Mouse (Mus musculus): ENCODE results near the gene Pde4c. TPM values are rescaled to one million over a fixed set of nuclear protein-coding genes. Genes with fewer than 3 reads are reported as not detected.

Gene Pde4c
- total and polyA plus RNA-seq, 3 experiments, result 2.3 to 6.5 (median 4.7) TPM

GRCm38 (mm10) chr8:70681410-70681809 is 42.1 kb upstream of the Pde4c start:
- in situ Hi-C loops (cut with MboI; ENCODE audit: low pct_ligation_motif_present, low pct_unique_long_range_greater_than_20kb, low sequenced_read_pairs), result no loop called here
- TF ChIP-seq ETS1 (conservative IDR thresholded peaks at IDR 0.05; ENCODE audit: low read depth, low read length) (no peak), KAT2A (IDR thresholded peaks at IDR 0.05; ENCODE audit: insufficient replicate concordance, low read length) (no peak), MEF2A (IDR thresholded peaks at IDR 0.05; ENCODE audit: borderline replicate concordance, low read depth, low read length) (no peak), SMC3 (IDR thresholded peaks at IDR 0.05; ENCODE audit: low read depth, low read length) (no peak), ZKSCAN1 (IDR thresholded peaks at IDR 0.05; ENCODE audit: borderline replicate concordance, low read depth, low read length) (no peak), TCF12 (IDR thresholded peaks at IDR 0.05; ENCODE audit: low read depth, low read length) (no peak), EP300 (IDR thresholded peaks at IDR 0.05; ENCODE audit: low read length) (no peak), IRF4 (IDR thresholded peaks at IDR 0.05; ENCODE audit: low read depth, low read length) (no peak), NRF1 (IDR thresholded peaks at IDR 0.05; ENCODE audit: low read depth, low read length) (no peak), MYC (IDR thresholded peaks at IDR 0.05; ENCODE audit: low read depth, low read length) (no peak), ZNF384 (IDR thresholded peaks at IDR 0.05; ENCODE audit: low read depth, low read length) (no peak), JUN (IDR thresholded peaks at IDR 0.05; ENCODE audit: insufficient read depth, low read depth, low read length) (no peak)
- H3K9me3 ChIP-seq (replicated peaks; ENCODE audit: low read length), result no peaks in the 10 kb centered on the region
- no peaks in the 10 kb centered on the region for H3K27me3 ChIP-seq (replicated peaks)
- peaks cover 9 to 73% of the 10 kb centered on the region in 2 experiments for H3K4me1 ChIP-seq (ENCODE audit: control insufficient read depth in 1 of 2, insufficient read depth in 2 of 2)
- peaks cover 37 to 38% of the 10 kb centered on the region in 2 experiments for H3K36me3 ChIP-seq (replicated peaks in 1 of 2; ENCODE audit: control insufficient read depth in 1 of 2, insufficient read depth in 1 of 2, low read length in 1 of 2)
- no peak overlapping the region for H3K4me2 ChIP-seq (ENCODE audit: insufficient read depth, low read depth, poor library complexity, severe bottlenecking)
- DNase-seq (ENCODE audit: extremely low read depth), result no peak
- H3K27ac ChIP-seq (ENCODE audit: insufficient read depth, low read depth), result no peak overlapping the region
- no peak overlapping the region for H3K4me3 ChIP-seq (replicated peaks in 1 of 3; ENCODE audit: low read depth in 2 of 3, low read length in 2 of 3, poor library complexity in 1 of 3)
- dilution Hi-C loops (cut with MboI; ENCODE audit: extremely low pct_ligation_motif_present, extremely low pct_unique_long_range_greater_than_20kb, low sequenced_read_pairs), result no loop called here
- no peaks in the 10 kb centered on the region for H3K79me2 ChIP-seq (replicated peaks; ENCODE audit: control insufficient read depth, extremely low read depth, insufficient read depth, poor library complexity, severe bottlenecking)
- H3K9ac ChIP-seq (ENCODE audit: insufficient read depth, low read depth), result no peak overlapping the region

GRCm38 (mm10) chr8:70682193-70682592 is 41.3 kb upstream of the Pde4c start:
- H3K79me2 ChIP-seq (replicated peaks; ENCODE audit: control insufficient read depth, extremely low read depth, insufficient read depth, poor library complexity, severe bottlenecking), result no peaks in the 10 kb centered on the region
- in situ Hi-C loops (cut with MboI; ENCODE audit: low pct_ligation_motif_present, low pct_unique_long_range_greater_than_20kb, low sequenced_read_pairs) (no loop called here), dilution Hi-C loops (cut with MboI; ENCODE audit: extremely low pct_ligation_motif_present, extremely low pct_unique_long_range_greater_than_20kb, low sequenced_read_pairs) (no loop called here)
- no peaks in the 10 kb centered on the region for H3K27me3 ChIP-seq (replicated peaks)
- no peaks in the 10 kb centered on the region for H3K9me3 ChIP-seq (replicated peaks; ENCODE audit: low read length)
- no peak overlapping the region for H3K9ac ChIP-seq (ENCODE audit: insufficient read depth, low read depth)
- H3K27ac ChIP-seq (ENCODE audit: insufficient read depth, low read depth), result no peak overlapping the region
- peaks cover 8 to 65% of the 10 kb centered on the region in 2 experiments for H3K4me1 ChIP-seq (ENCODE audit: control insufficient read depth in 1 of 2, insufficient read depth in 2 of 2)
- no peak overlapping the region for H3K4me2 ChIP-seq (ENCODE audit: insufficient read depth, low read depth, poor library complexity, severe bottlenecking)
- H3K4me3 ChIP-seq (replicated peaks in 1 of 3; ENCODE audit: low read depth in 2 of 3, low read length in 2 of 3, poor library complexity in 1 of 3), result no peak overlapping the region
- DNase-seq (ENCODE audit: extremely low read depth), result no peak
- H3K36me3 ChIP-seq (replicated peaks in 1 of 2; ENCODE audit: control insufficient read depth in 1 of 2, insufficient read depth in 1 of 2, low read length in 1 of 2), result peaks cover 34 to 36% of the 10 kb centered on the region in 2 experiments
- TF ChIP-seq CHD2 (IDR thresholded peaks at IDR 0.05; ENCODE audit: low read length) (no peak), MEF2A (IDR thresholded peaks at IDR 0.05; ENCODE audit: borderline replicate concordance, low read depth, low read length) (no peak), RCOR1 (conservative IDR thresholded peaks at IDR 0.05; ENCODE audit: low read depth, low read length) (no peak), CHD1 (IDR thresholded peaks at IDR 0.05; ENCODE audit: low read depth, low read length) (no peak), TCF12 (IDR thresholded peaks at IDR 0.05; ENCODE audit: low read depth, low read length) (no peak), HCFC1 (IDR thresholded peaks at IDR 0.05; ENCODE audit: low read depth, low read length) (no peak), MAFK (IDR thresholded peaks at IDR 0.05; ENCODE audit: insufficient replicate concordance, low read length) (no peak), POLR2A (IDR thresholded peaks at IDR 0.05; ENCODE audit: low read depth, low read length) (no peak), CTCF (conservative IDR thresholded peaks at IDR 0.05 in 1 of 2, IDR thresholded peaks at IDR 0.05 in 1 of 2; ENCODE audit: low read depth in 2 of 2, low read length in 2 of 2) (no peak), SMC3 (IDR thresholded peaks at IDR 0.05; ENCODE audit: low read depth, low read length) (no peak), IRF4 (IDR thresholded peaks at IDR 0.05; ENCODE audit: low read depth, low read length) (no peak), SIN3A (IDR thresholded peaks at IDR 0.05; ENCODE audit: low read length) (no peak), NRF1 (IDR thresholded peaks at IDR 0.05; ENCODE audit: low read depth, low read length) (no peak), ZKSCAN1 (IDR thresholded peaks at IDR 0.05; ENCODE audit: borderline replicate concordance, low read depth, low read length) (no peak), USF1 (IDR thresholded peaks at IDR 0.05; ENCODE audit: low read depth, low read length) (no peak), ZMIZ1 (IDR thresholded peaks at IDR 0.05; ENCODE audit: low read depth, low read length) (no peak), MAZ (IDR thresholded peaks at IDR 0.05; ENCODE audit: low read depth, low read length) (no peak), USF2 (conservative IDR thresholded peaks at IDR 0.05; ENCODE audit: low read depth, low read length) (no peak)

Measured in CH12.LX (cell line).